Mouse (Mus musculus) heart, postnatal 0 days (tissue): ENCODE results near the gene Endou.

Source experiments
- CTCF ChIP-seq: IDR thresholded peaks from 2 replicates; pipeline ENCODE4 v1.5.1; 2016; ENCODE audit warnings: antibody characterized with exemption, control low read depth, low read depth
- EP300 ChIP-seq: IDR thresholded peaks from 2 replicates; pipeline ENCODE4 v1.6.1; 2016; ENCODE audit warnings: antibody characterized with exemption, low read depth

DNA sequence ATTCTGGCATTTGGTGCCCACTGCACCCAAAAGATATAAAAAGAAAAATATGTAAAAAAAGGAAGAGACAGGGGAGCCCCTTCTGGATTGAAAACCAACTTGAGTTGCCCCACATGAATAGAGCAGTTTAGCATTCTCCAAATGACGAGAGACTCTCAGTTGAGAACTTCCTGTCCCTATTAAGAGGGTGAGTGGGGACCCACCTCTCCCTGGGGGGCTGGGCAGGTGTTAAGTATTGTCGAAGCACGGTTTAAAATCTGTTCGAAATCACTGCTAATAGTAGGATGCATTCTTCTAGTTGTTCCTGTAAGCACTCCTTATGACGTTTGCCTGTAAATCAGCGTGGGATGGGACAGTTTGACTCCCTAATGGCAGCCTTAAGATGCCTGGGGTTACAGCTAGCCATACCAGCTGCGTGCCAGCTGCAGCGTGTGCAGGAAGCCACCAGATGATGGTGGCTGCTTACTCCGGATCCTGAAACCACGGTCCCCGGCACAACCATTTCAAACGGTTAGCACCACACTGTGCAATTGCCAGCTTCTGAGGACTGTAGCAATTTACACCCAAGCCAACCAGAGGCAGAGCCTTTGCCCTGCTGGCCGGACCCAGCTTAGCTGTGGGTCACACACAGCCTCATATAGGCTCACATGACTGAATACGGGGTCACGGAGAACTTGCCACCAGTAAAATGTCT lies 10.0 kb downstream of the Endou start:
- TF ChIP-seq CTCF, result no peak
- TF ChIP-seq EP300, result no peak
